Mouse (Mus musculus) embryonic fibroblast, embryonic 13.5 days (primary cell): ENCODE results near the gene Hspa1l.

Source experiments
- CTCF ChIP-seq: IDR thresholded peaks from 2 replicates; pipeline ENCODE4 v1.5.1; 2011; ENCODE audit warnings: mild to moderate bottlenecking, control low read depth, low read length, moderate library complexity, borderline replicate concordance; ENCODE audit not compliant: insufficient read depth
- POLR2A ChIP-seq: IDR thresholded peaks from 2 replicates; pipeline ENCODE4 v1.6.1; 2011; ENCODE audit warnings: low read depth, mild to moderate bottlenecking, control low read depth, low read length, moderate library complexity

GRCm38 (mm10) chr17:34928841-34929240, 43.7 kb upstream of the Hspa1l start:
- TF ChIP-seq CTCF = no peak
- no peak for TF ChIP-seq POLR2A
